Mouse (Mus musculus): ENCODE data around the gene Cdc42bpg.
"Not testable (repeated sequence)": the region's sequence is repeated elsewhere in the genome, so short reads cannot be mapped to it uniquely, and the experiment has no call there.

The Cdc42bpg gene

DNA sequence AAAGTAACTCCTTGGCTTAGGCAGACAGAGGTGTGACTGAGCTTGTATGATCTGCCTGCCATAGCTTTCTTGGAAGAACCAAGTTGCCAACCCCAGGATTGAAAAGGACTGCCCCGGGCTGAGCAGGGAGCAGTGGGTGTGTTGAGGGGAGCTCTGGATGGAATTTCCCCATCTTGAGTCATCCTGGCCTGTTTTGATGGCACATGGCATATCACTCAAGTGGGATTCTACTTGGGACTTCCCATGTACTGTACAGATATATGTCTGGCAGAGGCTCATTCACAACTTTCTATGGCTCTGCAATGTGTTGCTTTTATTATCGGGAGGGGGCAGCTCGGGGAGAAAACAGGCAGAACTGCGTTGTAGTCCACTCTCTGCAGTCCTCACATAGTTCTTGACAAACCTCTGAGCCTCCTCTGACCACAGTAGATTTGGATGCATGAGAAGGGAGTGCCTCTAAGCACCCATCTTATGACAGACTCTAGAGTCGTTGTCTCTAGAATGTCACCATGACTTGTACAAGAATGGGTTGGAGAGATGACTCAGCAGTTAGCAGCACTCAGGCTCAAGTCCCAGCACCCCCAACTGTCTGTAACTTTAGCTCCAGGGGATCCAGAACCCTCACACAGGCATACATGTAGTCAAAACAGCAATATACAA, 9.6 kb upstream of the Cdc42bpg start:
- DNase-seq (ENCODE audit: low read depth, low spot score), result no peak

GRCm38 (mm10) chr19:6297641-6298040, 8.6 kb upstream of the Cdc42bpg start:
- DNase-seq (ENCODE audit: low read depth, low spot score), result no peak

GRCm38 (mm10) chr19:6299003-6299402, 7.3 kb upstream of the Cdc42bpg start:
- DNase-seq (ENCODE audit: low read depth, low spot score), result no peak

DNA sequence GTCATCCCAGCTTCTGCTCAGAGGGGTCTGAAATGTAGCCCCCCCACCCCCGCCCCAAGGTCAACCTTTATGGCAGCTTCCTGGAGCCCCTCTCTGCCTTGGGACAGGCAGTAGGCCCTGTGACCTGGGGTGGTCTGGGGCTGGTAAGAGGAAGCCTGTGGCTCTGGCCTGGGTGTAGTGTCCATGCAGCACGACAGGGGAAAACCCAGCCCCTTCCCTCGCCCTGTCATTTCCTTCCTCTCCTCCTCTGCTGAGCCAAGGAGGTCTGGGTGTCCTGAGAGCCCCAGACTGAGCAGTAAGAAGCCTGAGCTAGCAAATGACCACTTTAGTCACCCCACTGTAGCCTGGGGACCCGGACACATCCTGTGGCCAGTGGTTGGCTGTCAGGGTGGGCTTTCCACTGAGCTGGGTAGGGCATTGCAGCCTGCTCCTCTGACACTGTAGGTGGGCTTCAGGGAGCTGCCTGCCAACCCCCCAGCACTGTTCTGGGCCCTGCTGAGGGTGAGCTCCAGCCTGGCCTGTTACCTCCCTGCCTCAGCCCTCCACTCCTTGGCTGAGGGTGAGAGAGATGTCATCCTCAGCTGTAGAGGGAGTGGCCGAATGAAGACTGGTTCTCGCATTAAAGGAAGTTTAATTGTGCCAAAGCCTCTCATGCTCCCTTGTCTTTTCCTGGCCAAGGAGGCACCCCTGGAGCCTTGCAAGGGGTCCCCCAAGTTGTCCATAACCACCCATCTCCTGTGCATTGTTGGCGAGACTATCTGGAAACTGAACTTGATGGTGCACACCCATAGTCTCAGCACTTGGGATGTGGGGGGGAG, 6.6 kb upstream of the Cdc42bpg start:
- no peak for DNase-seq (ENCODE audit: low read depth, low spot score)

DNA sequence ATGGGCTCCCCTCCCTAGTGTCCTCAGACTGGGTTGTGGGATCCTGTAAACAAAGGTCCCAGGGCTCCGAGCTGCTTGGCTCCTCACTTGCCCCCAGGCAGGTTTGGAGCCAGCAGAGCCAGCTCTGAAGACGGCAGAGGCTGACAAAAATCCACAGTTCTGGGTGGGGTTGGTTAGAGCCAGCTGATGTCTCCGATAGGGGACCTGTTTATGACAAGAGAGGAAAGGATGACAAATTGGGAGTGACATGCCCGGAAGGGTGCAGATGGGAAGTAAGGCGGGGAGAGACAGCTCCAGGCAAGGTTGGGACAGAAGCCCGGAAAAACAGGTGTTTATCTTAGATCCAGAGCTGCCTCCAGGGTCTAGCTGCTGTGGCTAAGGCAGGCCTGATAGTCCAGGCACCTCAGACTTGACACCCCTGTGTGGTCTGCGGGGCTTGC, 5.8 kb upstream of the Cdc42bpg start:
- DNase-seq (ENCODE audit: low read depth, low spot score), result no peak

- no peak for DNase-seq (ENCODE audit: low read depth, low spot score)
Observed at GRCm38 (mm10) chr19:6302114-6302513, 4.1 kb upstream of the Cdc42bpg start.

DNA sequence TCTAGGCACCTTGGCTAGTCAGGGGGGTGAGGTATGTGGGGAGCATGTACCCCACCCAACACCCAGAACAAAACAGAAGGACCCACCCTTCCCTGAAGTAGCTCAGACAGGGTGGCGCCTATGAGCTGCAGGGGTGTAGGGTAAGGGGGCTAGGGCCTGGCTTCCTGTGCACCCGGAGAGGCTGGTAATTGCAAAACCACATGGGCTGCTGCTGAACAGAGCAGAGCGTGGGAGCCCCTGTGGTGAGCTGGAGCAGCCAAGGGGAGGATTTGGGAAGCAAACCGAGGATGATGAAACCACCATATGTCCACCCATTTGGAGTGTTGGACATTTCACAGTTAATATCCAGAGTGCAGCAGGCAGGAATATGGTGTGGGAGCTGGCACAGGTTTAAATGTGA, 3.7 kb upstream of the Cdc42bpg start:
- no peak for DNase-seq (ENCODE audit: low read depth, low spot score)

GRCm38 (mm10) chr19:6303831-6304230, 2.4 kb upstream of the Cdc42bpg start:
- no peak for DNase-seq (ENCODE audit: low read depth, low spot score)

GRCm38 (mm10) chr19:6304787-6305516, 1.3 kb upstream of the Cdc42bpg start:
- DNase-seq (ENCODE audit: low read depth, low spot score), result peak; percentile 88

DNA sequence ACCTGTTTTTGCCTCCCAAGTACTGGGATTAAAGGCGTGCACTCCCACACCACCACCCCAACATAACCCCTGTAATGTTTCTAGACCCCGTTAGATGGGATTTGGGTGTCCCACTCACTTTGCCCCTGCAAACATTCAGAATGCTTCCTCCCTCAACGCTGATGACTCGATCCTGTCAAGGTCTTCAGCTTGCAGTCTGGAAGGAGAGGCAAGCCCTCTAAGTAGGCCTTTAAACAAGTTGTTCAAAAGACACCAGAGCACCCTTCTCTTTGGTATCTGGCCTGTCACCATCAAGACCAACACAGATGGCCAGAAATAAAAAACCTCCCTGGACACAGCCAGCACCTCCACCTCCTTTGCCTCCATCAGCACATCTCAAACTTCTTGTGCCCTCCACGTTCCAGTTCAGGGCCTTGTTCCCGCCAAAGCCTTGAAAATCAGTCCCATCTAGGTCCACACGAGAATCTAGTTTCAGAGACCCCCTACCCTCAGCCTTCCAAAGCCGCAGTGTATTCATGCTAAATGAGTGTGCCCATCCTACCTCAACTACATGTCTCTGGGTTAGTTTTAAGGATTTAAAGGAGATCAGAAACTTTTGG, 640 bp upstream of the Cdc42bpg start:
- DNase-seq (ENCODE audit: low read depth, low spot score), result no peak

GRCm38 (mm10) chr19:6306586-6306985, 330 bp downstream of the Cdc42bpg start:
- peak; percentile 72 for DNase-seq (ENCODE audit: low read depth, low spot score)

- no peak for DNase-seq (ENCODE audit: low read depth, low spot score)
Observed at GRCm38 (mm10) chr19:6307733-6308531, 1.7 kb downstream of the Cdc42bpg start.

DNA sequence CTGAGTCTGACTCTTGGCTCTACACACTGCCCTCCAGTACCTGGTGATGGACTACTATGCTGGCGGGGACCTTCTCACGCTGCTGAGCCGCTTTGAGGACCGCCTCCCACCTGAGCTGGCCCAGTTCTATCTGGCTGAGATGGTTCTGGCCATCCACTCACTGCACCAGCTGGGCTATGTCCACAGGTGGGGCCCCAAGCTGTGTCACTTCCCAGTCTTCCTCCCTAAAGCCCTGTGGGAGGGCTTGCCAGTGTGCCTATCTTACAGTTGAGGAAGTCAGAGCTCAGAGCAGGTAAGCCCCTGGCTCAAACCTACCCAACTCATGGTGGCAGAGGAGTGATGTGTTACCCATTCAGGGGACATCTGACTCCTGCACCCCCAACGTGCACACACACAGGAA, 3.9 kb downstream of the Cdc42bpg start:
- no peak for DNase-seq (ENCODE audit: low read depth, low spot score)

DNA sequence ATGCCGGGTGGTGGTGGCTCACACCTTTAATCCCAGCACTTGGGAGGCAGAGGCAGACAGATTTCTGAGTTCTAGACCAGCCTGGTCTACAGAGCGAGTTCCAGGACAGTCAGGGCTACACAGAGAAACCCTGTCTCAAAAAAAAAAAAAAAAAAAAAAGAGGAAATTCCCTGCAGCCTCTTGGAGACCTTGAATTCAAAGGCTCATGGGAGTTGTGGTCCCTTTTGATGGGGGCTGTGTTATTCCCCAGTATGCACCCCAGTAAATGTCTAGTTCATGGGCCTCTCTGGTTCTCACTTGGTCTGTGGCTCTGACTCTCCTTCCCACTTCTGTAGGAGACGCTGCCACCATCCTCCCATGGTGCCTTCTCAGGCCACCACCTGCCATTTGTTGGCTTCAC, 5.5 kb downstream of the Cdc42bpg start:
- not testable (repeated sequence) for DNase-seq (ENCODE audit: low read depth, low spot score)

DNA sequence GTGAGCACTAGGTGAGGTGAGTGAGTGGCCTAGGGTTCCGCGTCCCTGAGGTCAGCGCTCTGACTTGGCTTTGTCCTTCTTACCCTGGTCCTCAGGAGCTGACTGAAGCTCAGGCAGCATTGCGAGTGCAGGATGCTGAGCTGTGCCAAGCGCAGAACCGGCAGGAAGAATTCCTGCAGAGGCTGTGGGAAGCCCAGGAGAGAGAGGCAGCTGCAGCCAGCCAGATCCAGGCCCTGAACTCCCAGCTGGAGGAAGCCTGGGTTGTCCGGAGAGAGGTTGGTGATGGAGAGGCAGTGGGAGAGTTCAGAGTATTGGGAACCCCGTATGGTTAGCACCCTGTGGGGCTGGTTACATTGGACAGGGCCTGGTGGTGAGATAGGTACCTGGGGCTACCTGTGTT, 7.5 kb downstream of the Cdc42bpg start:
- no peak for DNase-seq (ENCODE audit: low read depth, low spot score)

DNA sequence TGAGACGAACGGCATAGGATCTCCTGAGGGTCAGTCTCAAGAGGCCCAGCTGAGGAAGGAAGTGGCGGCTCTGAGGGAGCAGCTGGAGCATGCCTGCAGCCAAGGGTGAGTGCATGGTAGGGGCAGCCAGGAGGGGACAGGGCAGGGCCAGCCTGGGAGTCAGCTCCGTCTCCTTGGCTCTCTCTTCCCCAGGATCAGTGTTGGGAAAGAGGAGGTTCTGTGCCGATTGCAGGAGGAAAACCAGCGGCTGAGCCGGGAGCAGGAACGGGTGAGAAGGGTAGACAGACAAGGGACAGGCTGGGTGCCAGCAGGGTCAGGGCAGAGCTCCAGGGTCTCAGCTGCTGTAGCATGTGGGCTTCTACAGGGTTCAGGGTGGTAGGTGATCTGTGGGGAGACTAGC, 8.3 kb downstream of the Cdc42bpg start:
- no peak for DNase-seq (ENCODE audit: low read depth, low spot score)

DNA sequence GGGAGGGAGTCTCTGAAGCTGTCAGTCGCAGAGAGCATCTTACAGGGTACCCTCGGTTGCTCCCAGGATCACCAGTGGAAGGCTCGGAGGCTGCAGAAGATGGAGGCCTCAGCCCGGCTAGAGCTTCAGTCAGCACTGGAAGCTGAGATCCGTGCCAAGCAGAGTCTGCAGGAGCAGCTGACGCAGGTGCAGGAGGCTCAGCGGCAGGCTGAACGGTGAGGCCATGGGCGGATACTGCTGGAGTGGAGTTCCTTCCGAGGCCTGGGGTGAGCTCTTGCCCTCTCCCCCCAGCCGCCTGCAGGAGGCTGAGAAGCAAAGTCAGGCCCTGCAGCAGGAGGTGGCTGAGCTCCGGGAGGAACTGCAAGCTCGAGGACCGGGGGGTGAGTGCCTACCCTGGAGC, 9.3 kb downstream of the Cdc42bpg start:
- DNase-seq (ENCODE audit: low read depth, low spot score), result no peak

DNA sequence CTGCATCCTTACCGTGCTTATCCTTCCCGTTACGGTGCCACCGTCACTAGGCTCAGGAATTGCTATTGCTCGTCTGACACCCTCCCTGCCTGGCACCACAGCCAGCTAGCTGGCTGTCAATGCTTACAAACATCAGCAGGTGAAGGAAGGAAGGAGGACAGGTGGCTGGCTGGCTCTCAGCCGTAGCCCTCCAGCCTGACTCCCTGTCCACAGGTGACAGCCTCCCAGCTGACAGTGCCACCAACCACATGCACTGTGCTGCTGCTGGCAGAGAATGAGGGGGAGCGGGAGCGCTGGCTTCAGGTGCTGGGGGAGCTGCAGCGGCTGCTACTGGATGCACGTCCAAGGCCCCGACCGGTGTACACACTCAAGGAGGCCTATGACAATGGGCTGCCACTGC, 11.9 kb downstream of the Cdc42bpg start:
- DNase-seq (ENCODE audit: low read depth, low spot score), result no peak

GRCm38 (mm10) chr19:6321358-6321757, 15.1 kb downstream of the Cdc42bpg start:
- no peak for DNase-seq (ENCODE audit: low read depth, low spot score)

GRCm38 (mm10) chr19:6321786-6322621, 15.7 kb downstream of the Cdc42bpg start:
- no peak for DNase-seq (ENCODE audit: low read depth, low spot score)

Measured in forelimb bud, embryonic 11.5 days (tissue).